Mouse (Mus musculus): ENCODE measurements around the gene Rab13. TPM values are rescaled to one million over a fixed set of nuclear protein-coding genes. Genes with fewer than 3 reads are reported as not detected.

Rab13 gene
- polyA plus RNA-seq, 1 experiment, result 1.4 TPM

DNA sequence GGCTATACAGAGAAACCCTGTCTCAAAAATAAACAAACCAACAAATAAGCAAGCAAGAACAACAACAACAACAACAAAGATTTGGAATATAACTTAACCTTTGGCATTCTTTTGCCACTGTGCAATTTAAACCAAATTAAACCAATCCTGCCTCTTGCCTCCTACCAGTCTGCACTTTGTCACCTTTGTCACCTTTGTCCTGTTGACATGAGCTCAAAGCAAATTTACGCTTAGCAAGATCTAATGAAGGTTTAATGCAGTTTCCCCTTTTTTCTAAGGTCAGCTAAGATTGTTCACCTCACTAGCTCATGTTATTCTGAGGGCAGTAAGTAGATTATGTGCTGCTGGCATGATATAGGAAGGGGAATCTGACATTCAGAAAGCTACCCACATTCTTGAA lies 15.9 kb upstream of the Rab13 start:
- no peak for DNase-seq
- no peak overlapping the region for H3K4me3 ChIP-seq (ENCODE audit: control insufficient read depth, insufficient read depth, low read length)
- H3K27me3 ChIP-seq (ENCODE audit: control insufficient read depth, insufficient read depth, low read length), result no peaks in the 10 kb centered on the region
- H3K36me3 ChIP-seq (ENCODE audit: control insufficient read depth, insufficient read depth, low read length), result no peaks in the 10 kb centered on the region
- H3K4me1 ChIP-seq (replicated peaks; ENCODE audit: control insufficient read depth, insufficient read depth, low read length), result no peaks in the 10 kb centered on the region
- TF ChIP-seq POLR2A (IDR thresholded peaks at IDR 0.05; ENCODE audit: control insufficient read depth, extremely low read depth, insufficient read depth, low read length, poor library complexity) (no peak), CTCF (IDR thresholded peaks at IDR 0.05; ENCODE audit: borderline replicate concordance, control insufficient read depth, extremely low read depth, insufficient read depth, low read length, poor library complexity) (no peak)
- WGBS, result 96% methylated on average over 1 of the region's 1 CpGs
- H3K27ac ChIP-seq (ENCODE audit: control insufficient read depth, insufficient read depth, low read length), result no peak overlapping the region

GRCm38 (mm10) chr3:90202884-90203283 lies 10.6 kb upstream of the Rab13 start:
- no peak for DNase-seq
- Histone ChIP-seq H3K4me1 (replicated peaks; ENCODE audit: control insufficient read depth, insufficient read depth, low read length) (no peaks in the 10 kb centered on the region), H3K36me3 (ENCODE audit: control insufficient read depth, insufficient read depth, low read length) (peaks cover 7% of the 10 kb centered on the region; the same call in 1 of the 2 replicates), H3K27me3 (ENCODE audit: control insufficient read depth, insufficient read depth, low read length) (no peaks in the 10 kb centered on the region), H3K27ac (ENCODE audit: control insufficient read depth, insufficient read depth, low read length) (no peak overlapping the region), H3K4me3 (ENCODE audit: control insufficient read depth, insufficient read depth, low read length) (no peak overlapping the region)
- TF ChIP-seq POLR2A (IDR thresholded peaks at IDR 0.05; ENCODE audit: control insufficient read depth, extremely low read depth, insufficient read depth, low read length, poor library complexity) (no peak), CTCF (IDR thresholded peaks at IDR 0.05; ENCODE audit: borderline replicate concordance, control insufficient read depth, extremely low read depth, insufficient read depth, low read length, poor library complexity) (no peak)
- WGBS, result 85% methylated on average over 1 of the region's 1 CpGs

- WGBS, result 95% methylated on average over 5 of the region's 5 CpGs
- no peak overlapping the region for H3K27ac ChIP-seq (ENCODE audit: control insufficient read depth, insufficient read depth, low read length)
- H3K27me3 ChIP-seq (ENCODE audit: control insufficient read depth, insufficient read depth, low read length), result no peaks in the 10 kb centered on the region
These were observed 9.9 kb upstream of the Rab13 start for GRCm38 (mm10) chr3:90203619-90204018.

DNA sequence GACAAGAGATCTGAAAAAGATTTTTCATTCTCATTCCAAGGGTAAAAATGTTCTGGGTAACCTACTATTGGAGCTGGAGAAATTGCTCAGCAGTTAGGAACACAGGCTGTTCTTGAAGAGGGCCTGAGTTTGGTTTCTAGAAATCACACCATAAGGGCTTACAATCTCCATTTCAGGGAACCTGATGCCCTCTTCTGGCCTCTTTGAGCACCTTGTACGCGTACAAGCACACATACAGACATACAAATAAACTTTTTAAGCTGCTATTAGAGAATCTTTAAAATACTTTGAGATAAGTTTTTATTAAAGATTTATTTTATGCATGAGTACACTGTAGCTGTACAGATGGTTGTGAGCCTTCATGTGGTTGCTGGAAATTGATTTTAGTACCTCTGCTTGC lies 8.9 kb upstream of the Rab13 start:
- no peak overlapping the region for H3K27ac ChIP-seq (ENCODE audit: control insufficient read depth, insufficient read depth, low read length)
- H3K4me1 ChIP-seq (replicated peaks; ENCODE audit: control insufficient read depth, insufficient read depth, low read length), result no peaks in the 10 kb centered on the region
- 99% methylated on average over 2 of the region's 2 CpGs for WGBS
- no peak for DNase-seq
- TF ChIP-seq CTCF (IDR thresholded peaks at IDR 0.05; ENCODE audit: borderline replicate concordance, control insufficient read depth, extremely low read depth, insufficient read depth, low read length, poor library complexity) (no peak), POLR2A (IDR thresholded peaks at IDR 0.05; ENCODE audit: control insufficient read depth, extremely low read depth, insufficient read depth, low read length, poor library complexity) (no peak)
- H3K27me3 ChIP-seq (ENCODE audit: control insufficient read depth, insufficient read depth, low read length), result no peaks in the 10 kb centered on the region
- no peak overlapping the region for H3K4me3 ChIP-seq (ENCODE audit: control insufficient read depth, insufficient read depth, low read length)
- H3K36me3 ChIP-seq (ENCODE audit: control insufficient read depth, insufficient read depth, low read length), result peaks cover 19% of the 10 kb centered on the region; the same call in 1 of the 2 replicates

More at GRCm38 (mm10) chr3:90203619-90204018, 9.9 kb upstream of the Rab13 start:
- H3K36me3 ChIP-seq (ENCODE audit: control insufficient read depth, insufficient read depth, low read length), result peaks cover 14% of the 10 kb centered on the region; the same call in 1 of the 2 replicates
- no peak for DNase-seq
- no peaks in the 10 kb centered on the region for H3K4me1 ChIP-seq (replicated peaks; ENCODE audit: control insufficient read depth, insufficient read depth, low read length)
- TF ChIP-seq POLR2A (IDR thresholded peaks at IDR 0.05; ENCODE audit: control insufficient read depth, extremely low read depth, insufficient read depth, low read length, poor library complexity), result no peak
- no peak for TF ChIP-seq CTCF (IDR thresholded peaks at IDR 0.05; ENCODE audit: borderline replicate concordance, control insufficient read depth, extremely low read depth, insufficient read depth, low read length, poor library complexity)
- H3K4me3 ChIP-seq (ENCODE audit: control insufficient read depth, insufficient read depth, low read length), result no peak overlapping the region

DNA sequence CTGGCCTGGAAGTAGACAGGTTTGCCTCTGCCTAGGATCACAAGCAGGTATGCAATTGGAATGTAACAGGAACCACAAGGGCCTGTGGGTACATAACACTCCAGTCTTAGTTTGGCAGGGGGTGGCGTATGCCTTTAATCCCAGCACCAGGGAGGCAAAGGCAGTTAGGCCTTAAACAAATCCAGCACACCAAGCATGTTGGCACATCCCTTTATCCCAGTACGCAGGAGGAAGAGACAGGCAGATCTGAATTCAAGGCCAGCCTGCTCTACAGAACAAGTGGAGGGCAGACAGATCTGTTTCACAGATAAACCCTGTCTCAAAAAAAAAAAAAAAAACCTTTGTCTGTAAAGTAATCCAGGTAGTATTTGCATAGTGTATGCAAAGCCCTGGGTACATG lies 4.8 kb upstream of the Rab13 start:
- H3K4me1 ChIP-seq (replicated peaks; ENCODE audit: control insufficient read depth, insufficient read depth, low read length), result peaks cover 8% of the 10 kb centered on the region
- H3K36me3 ChIP-seq (ENCODE audit: control insufficient read depth, insufficient read depth, low read length), result peaks cover 46% of the 10 kb centered on the region
- DNase-seq, result no peak
- no peak overlapping the region for H3K4me3 ChIP-seq (ENCODE audit: control insufficient read depth, insufficient read depth, low read length)
- TF ChIP-seq POLR2A (IDR thresholded peaks at IDR 0.05; ENCODE audit: control insufficient read depth, extremely low read depth, insufficient read depth, low read length, poor library complexity), result no peak
- no peak for TF ChIP-seq CTCF (IDR thresholded peaks at IDR 0.05; ENCODE audit: borderline replicate concordance, control insufficient read depth, extremely low read depth, insufficient read depth, low read length, poor library complexity)
- 95% methylated on average over 2 of the region's 2 CpGs for WGBS
- no peaks in the 10 kb centered on the region for H3K27me3 ChIP-seq (ENCODE audit: control insufficient read depth, insufficient read depth, low read length)
- no peak overlapping the region for H3K27ac ChIP-seq (ENCODE audit: control insufficient read depth, insufficient read depth, low read length)

GRCm38 (mm10) chr3:90209908-90210566 lies 3.5 kb upstream of the Rab13 start:
- TF ChIP-seq CTCF (IDR thresholded peaks at IDR 0.05; ENCODE audit: borderline replicate concordance, control insufficient read depth, extremely low read depth, insufficient read depth, low read length, poor library complexity), result no peak
- TF ChIP-seq POLR2A (IDR thresholded peaks at IDR 0.05; ENCODE audit: control insufficient read depth, extremely low read depth, insufficient read depth, low read length, poor library complexity), result no peak
- no peak for DNase-seq
- Histone ChIP-seq H3K27me3 (ENCODE audit: control insufficient read depth, insufficient read depth, low read length) (no peaks in the 10 kb centered on the region), H3K4me3 (ENCODE audit: control insufficient read depth, insufficient read depth, low read length) (no peak overlapping the region), H3K4me1 (replicated peaks; ENCODE audit: control insufficient read depth, insufficient read depth, low read length) (peaks cover 10% of the 10 kb centered on the region), H3K27ac (ENCODE audit: control insufficient read depth, insufficient read depth, low read length) (no peak overlapping the region), H3K36me3 (ENCODE audit: control insufficient read depth, insufficient read depth, low read length) (peaks cover 46% of the 10 kb centered on the region)
- WGBS, result 95% methylated on average over 5 of the region's 5 CpGs
